Mouse (Mus musculus) layer of hippocampus, adult 9-11 months (tissue): ENCODE measurements around the gene Arl8a.
A peak's percentile ranks its signal among the peaks of the same experiment; 100 is the strongest.
"Not testable (repeated sequence)": the region's sequence is repeated elsewhere in the genome, so short reads cannot be mapped to it uniquely, and the experiment has no call there.

ENCODE experiments used
- DNase-seq: peaks from one replicate; pipeline ENCODE4 v3.0.0; 2022

Arl8a gene

GRCm38 (mm10) chr1:135146077-135146945, at the start of gene Arl8a:
Arl8a (plus strand) TSS chr1:135146824.
- peak; percentile 87 for DNase-seq

- DNase-seq: no peak
Measured at GRCm38 (mm10) chr1:135097441-135097840, 49.2 kb upstream of the Arl8a start.

- no peak for DNase-seq
Measured at GRCm38 (mm10) chr1:135098441-135098840, 48.2 kb upstream of the Arl8a start.

- DNase-seq: no peak
Measured at GRCm38 (mm10) chr1:135100400-135100799, 46.2 kb upstream of the Arl8a start.

- DNase-seq: no peak
Measured at GRCm38 (mm10) chr1:135105124-135105523, 41.5 kb upstream of the Arl8a start, which contains the start of gene Lgr6. Lgr6 (minus strand) TSS chr1:135105276.

- no peak for DNase-seq
Measured at GRCm38 (mm10) chr1:135105951-135106350, 40.7 kb upstream of the Arl8a start.

- no peak for DNase-seq
Measured at GRCm38 (mm10) chr1:135108611-135109010, 38.0 kb upstream of the Arl8a start.

- DNase-seq: peak; percentile 34
Measured at GRCm38 (mm10) chr1:135110075-135110474, 36.5 kb upstream of the Arl8a start.

GRCm38 (mm10) chr1:135111271-135111670, 35.4 kb upstream of the Arl8a start:
- DNase-seq: not testable (repeated sequence)

GRCm38 (mm10) chr1:135112661-135113060, 34.0 kb upstream of the Arl8a start:
- no peak for DNase-seq

- DNase-seq: no peak
Measured at GRCm38 (mm10) chr1:135124573-135125363, 21.9 kb upstream of the Arl8a start.

- DNase-seq: no peak
Measured at GRCm38 (mm10) chr1:135125990-135126389, 20.6 kb upstream of the Arl8a start.

- DNase-seq: no peak
Measured at GRCm38 (mm10) chr1:135126443-135127027, 20.1 kb upstream of the Arl8a start.

GRCm38 (mm10) chr1:135128011-135128441, 18.6 kb upstream of the Arl8a start:
- no peak for DNase-seq

GRCm38 (mm10) chr1:135128986-135129385, 17.6 kb upstream of the Arl8a start:
- no peak for DNase-seq

GRCm38 (mm10) chr1:135129543-135130183, 17.0 kb upstream of the Arl8a start:
- DNase-seq: no peak

- DNase-seq: no peak
Measured at GRCm38 (mm10) chr1:135130376-135131018, 16.1 kb upstream of the Arl8a start.

GRCm38 (mm10) chr1:135131034-135131433, 15.6 kb upstream of the Arl8a start:
- no peak for DNase-seq

- DNase-seq: no peak
Measured at GRCm38 (mm10) chr1:135131560-135131959, 15.1 kb upstream of the Arl8a start.

GRCm38 (mm10) chr1:135132473-135132872, 14.2 kb upstream of the Arl8a start, which contains the start of gene Ptpn7:
Ptpn7 (plus strand) TSS chr1:135132700.
- DNase-seq: peak; percentile 67

GRCm38 (mm10) chr1:135132893-135133369, 13.7 kb upstream of the Arl8a start:
- no peak for DNase-seq
